Mouse (Mus musculus): ENCODE results near the gene Nck1. TPM values are rescaled to one million over a fixed set of nuclear protein-coding genes. Genes with fewer than 3 reads are reported as not detected.

Nck1 gene
- 10 to 100 TPM; 26.0 to 37.4 TPM for total RNA-seq (2021)
- long read RNA-seq, experiment 1, full-length matches to known transcripts = 16 of 24 reads
- long read RNA-seq, experiment 1, partial matches to known transcripts = 2 of 24 reads
- long read RNA-seq, experiment 1, other reads (novel, unspliced or antisense) = 6 of 24 reads
- long read RNA-seq, experiment 2, full-length matches to known transcripts = 10 of 17 reads
- long read RNA-seq, experiment 2, partial matches to known transcripts = 0 of 17 reads
- long read RNA-seq, experiment 2, other reads (novel, unspliced or antisense) = 7 of 17 reads

- H3K27ac ChIP-seq = peak within 1 kb of the TSS; percentile 100
- DNase-seq = peak; percentile 100
- intact Hi-C loops (cut with DNase I) = loop anchor here (2.0 to 5.0 kb wide), 2 partner anchors 94 to 97 kb away; no protein-coding TSS in a partner anchor
- TF ChIP-seq CTCF (IDR thresholded peaks at IDR 0.05) = peak; percentile 89
- peak within 1 kb of the TSS; percentile 98 for H3K4me3 ChIP-seq
Observed at GRCm38 (mm10) chr9:100545715-100546593, at the start of gene Nck1. Nck1 (minus strand) TSS chr9:100546134.

DNA sequence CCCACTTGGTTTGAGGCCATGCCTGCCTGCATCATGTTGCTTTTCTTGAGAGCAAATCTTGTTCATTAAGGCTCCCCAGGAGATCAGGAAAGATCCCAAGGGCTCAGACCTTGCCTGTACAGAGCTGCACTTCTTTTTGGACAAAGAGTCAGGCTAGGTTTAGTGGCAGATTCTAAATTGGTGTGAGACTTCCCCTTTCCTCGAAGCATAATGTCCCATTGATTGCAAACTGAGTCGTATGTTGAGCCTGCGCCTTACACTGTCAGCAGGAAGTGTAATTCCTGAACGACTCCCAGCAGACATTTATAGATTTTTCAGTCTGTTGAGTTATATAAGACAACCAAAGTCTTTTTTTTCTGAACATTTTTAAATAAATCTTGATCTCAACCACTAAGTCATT is 44.5 kb upstream of the Nck1 start:
- intact Hi-C loops (cut with DNase I) = no loop called here
- Histone ChIP-seq H3K27ac (no peak overlapping the region), H3K4me3 (no peak overlapping the region)
- DNase-seq = no peak
- no peak for TF ChIP-seq CTCF (IDR thresholded peaks at IDR 0.05)

DNA sequence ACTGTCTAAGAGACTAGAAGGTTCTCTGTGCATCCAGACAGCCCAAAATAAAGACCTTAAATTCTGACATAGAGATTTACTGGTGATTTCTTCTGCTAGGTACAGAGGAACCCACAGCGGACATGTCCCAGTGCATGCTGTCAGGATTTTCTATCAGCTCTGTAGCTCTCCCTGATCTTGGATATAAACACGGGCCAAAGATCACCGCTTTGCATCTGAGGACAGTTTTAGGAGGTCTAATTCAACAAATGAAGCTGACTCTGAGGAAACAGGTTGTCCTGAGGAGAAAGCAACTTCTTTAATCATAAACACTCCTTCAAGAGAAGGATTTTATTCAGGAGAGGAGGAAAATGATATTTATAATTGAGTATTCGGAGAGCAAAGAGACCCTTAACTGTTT is 38.1 kb upstream of the Nck1 start:
- DNase-seq = no peak
- no peak overlapping the region for H3K4me3 ChIP-seq
- TF ChIP-seq CTCF (IDR thresholded peaks at IDR 0.05) = no peak
- no peak overlapping the region for H3K27ac ChIP-seq
- intact Hi-C loops (cut with DNase I) = no loop called here

DNA sequence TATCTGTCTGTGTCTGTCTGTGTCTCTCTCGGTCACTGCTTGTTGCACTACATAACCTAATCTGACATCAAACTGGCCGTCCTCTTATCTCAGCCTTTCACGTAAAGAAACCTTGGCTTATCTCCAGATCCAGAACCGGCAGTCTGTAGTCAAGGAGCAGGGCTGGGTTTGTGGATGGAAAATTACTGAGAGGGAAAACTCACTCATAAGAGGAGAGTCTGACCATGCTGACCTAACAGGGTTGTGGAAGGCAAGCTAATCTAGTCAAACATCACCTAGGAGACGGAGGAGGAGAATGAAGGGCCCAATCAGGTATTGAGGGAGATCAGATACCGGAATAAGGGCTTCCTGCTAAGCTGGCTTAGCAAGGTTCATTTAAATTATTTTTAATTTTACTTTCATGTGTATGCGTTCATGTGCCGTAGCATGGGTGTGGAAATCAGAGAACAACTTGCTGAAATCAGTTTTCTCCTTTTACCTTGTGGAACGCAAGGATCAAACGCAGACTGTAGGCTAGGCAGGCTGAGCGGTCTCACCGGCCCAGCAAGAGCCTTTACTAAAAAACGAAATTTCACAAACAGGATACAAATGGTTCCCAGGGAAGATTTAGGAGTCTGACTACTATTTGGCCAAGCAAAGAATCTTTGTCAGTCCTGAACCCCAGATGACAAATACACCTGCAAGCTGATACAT is 37.1 kb upstream of the Nck1 start:
- Histone ChIP-seq H3K4me3 (no peak overlapping the region), H3K27ac (no peak overlapping the region)
- intact Hi-C loops (cut with DNase I) = no loop called here
- no peak for DNase-seq
- no peak for TF ChIP-seq CTCF (IDR thresholded peaks at IDR 0.05)

DNA sequence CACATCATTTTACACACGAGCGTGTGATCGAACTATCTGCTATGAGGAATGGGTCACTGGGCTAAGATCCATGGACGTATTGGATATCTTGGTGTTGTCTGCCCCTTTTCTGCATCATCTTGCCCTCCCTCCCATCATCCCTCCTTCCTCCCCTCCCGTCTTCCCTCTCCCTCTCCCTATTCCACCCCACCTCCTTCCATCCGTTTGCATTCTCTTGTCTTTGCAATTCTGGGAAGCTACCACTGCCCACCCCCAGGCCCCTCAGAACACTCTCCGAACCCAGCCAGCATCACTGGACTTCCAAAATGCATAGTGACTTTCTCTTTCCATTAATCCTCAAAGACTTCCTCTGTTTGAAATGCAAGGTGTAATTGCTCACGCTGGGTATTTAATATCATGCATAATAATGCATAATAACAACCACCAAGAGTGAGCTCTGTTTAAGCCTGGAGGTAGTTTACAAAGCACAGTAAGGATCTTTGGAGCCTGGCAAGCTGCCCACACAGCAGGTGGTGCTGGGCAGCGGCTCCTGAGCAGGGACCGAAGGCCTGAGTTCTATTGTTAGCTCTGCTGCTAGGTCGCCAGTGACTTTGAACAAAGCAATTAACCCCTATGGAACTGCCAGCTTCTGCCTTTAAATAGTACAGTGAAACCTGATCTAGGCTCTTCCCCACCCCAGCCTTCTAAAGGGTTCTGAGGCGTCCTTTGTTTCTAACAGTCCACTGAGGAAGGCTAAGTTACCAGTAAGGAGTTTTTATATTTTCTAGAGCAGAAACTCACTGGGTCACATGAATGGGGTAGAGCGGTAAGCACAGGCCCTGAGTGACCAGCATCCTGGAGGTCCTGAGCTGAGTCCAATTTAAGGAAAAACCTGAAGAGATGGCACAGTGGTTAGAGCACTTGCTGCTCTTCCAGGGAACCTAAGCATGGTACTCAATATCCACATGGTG is 35.9 kb upstream of the Nck1 start:
- no peak for DNase-seq
- no peak for TF ChIP-seq CTCF (IDR thresholded peaks at IDR 0.05)
- Histone ChIP-seq H3K4me3 (no peak overlapping the region), H3K27ac (no peak overlapping the region)
- intact Hi-C loops (cut with DNase I) = no loop called here

- Histone ChIP-seq H3K4me3 (no peak overlapping the region), H3K27ac (no peak overlapping the region)
- intact Hi-C loops (cut with DNase I) = no loop called here
- DNase-seq = no peak
- TF ChIP-seq CTCF (IDR thresholded peaks at IDR 0.05) = no peak
Observed at GRCm38 (mm10) chr9:100580196-100580740, 34.3 kb upstream of the Nck1 start.

GRCm38 (mm10) chr9:100573942-100574341 is 28.0 kb upstream of the Nck1 start:
- no peak overlapping the region for H3K4me3 ChIP-seq
- DNase-seq = no peak
- TF ChIP-seq CTCF (IDR thresholded peaks at IDR 0.05) = no peak
- intact Hi-C loops (cut with DNase I) = no loop called here
- no peak overlapping the region for H3K27ac ChIP-seq

GRCm38 (mm10) chr9:100573300-100573699 is 27.4 kb upstream of the Nck1 start:
- DNase-seq = no peak
- intact Hi-C loops (cut with DNase I) = no loop called here
- TF ChIP-seq CTCF (IDR thresholded peaks at IDR 0.05) = no peak
- H3K27ac ChIP-seq = no peak overlapping the region
- no peak overlapping the region for H3K4me3 ChIP-seq

DNA sequence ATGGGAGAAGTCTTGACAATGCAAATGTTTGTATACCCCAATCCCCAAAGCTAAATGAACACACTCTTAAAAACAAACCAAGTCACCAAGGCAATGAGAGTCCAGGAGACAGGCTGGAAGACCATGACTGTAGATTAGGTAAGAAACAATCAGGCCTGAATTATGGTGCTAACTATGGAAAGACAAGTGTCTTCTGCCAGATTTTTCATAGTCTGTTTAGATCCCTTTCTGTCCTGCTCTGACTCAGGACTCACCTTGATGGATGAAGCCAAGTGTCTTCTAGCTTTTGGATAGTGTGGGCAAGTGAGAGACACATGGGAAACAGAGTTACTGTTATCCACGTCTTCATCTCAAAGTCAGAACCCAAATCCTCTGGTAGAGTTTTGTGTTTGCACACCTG is 25.6 kb upstream of the Nck1 start:
- intact Hi-C loops (cut with DNase I) = no loop called here
- Histone ChIP-seq H3K4me3 (no peak overlapping the region), H3K27ac (no peak overlapping the region)
- no peak for TF ChIP-seq CTCF (IDR thresholded peaks at IDR 0.05)
- no peak for DNase-seq

DNA sequence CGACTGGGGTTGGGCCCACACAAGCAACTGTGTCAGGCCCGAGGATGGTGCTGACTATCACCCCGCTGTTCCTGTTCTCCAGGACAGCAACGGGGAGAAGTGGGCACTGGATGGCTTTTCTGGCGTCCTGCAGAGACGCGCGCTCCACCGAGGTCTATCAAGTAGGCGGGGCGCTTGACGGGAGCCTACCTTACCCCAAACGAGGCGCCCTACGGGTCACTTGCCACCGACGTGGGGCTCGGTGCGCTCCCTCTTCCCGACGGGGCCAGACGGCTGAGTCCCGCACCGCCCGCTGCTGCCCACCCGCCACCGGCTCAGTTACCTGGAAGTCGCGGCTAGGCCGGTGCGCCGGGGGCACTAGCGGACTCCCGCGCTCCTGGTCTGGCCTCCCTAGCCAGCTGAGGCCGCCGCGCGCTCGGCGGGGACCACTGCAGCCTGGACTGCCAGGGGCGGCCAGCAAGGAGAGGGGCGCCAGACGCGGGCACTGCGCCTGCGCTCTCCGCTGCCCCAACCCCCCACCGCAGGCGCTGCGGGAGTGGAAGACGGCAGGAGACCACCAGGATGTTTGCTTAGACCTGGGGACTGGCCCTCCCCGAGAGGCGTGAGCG is 24.8 kb upstream of the Nck1 start, which contains the start of gene Slc35g2:
Gene Slc35g2 (minus strand): TSS at position 465 of the 608 bp plus-strand sequence.
- no peak for TF ChIP-seq CTCF (IDR thresholded peaks at IDR 0.05)
- Histone ChIP-seq H3K4me3 (peak within 1 kb of the TSS; percentile 78), H3K27ac (peak within 1 kb of the TSS; percentile 53)
- intact Hi-C loops (cut with DNase I) = no loop called here
- DNase-seq = peak; percentile 36

All from gastrocnemius, adult 2 months (tissue).